Mouse (Mus musculus) CH12.LX (cell line): ENCODE results near the gene Zfp296. TPM values are rescaled to one million over a fixed set of nuclear protein-coding genes. Genes with fewer than 3 reads are reported as not detected.

Experiments
- DNase-seq: peaks from one replicate; pipeline ENCODE4 v3.0.0-alpha.2; 2013; ENCODE audit errors: extremely low read depth
- H3K27ac ChIP-seq: 2 replicates; pipeline ENCODE4 v1.5.1; 2012; ENCODE audit warnings: low read depth, mild to moderate bottlenecking, control low read depth, moderate library complexity; ENCODE audit not compliant: insufficient read depth
- H3K27me3 ChIP-seq: replicated peaks from 2 replicates; pipeline ENCODE3; 2012; ENCODE audit warnings: inconsistent platforms
- H3K36me3 ChIP-seq, 2 experiments: replicated peaks in 1 of 2; 2 replicates each; pipeline versions ENCODE3 to v1.6.1; 2012; ENCODE audit warnings: inconsistent platforms in 1 of 2, low read length in 1 of 2, mild to moderate bottlenecking in 1 of 2, mixed read lengths in 1 of 2, moderate library complexity in 1 of 2; ENCODE audit not compliant: control insufficient read depth in 1 of 2, insufficient read depth in 1 of 2
- H3K4me1 ChIP-seq, 2 experiments: 2 replicates each; pipeline ENCODE4 v1.6.1; 2012; ENCODE audit warnings: inconsistent platforms in 1 of 2, moderate library complexity in 1 of 2; ENCODE audit not compliant: insufficient read depth in 2 of 2, control insufficient read depth in 1 of 2
- H3K4me2 ChIP-seq: 2 replicates; pipeline ENCODE4 v1.6.1; 2012; ENCODE audit warnings: low read depth, mild to moderate bottlenecking, control low read depth; ENCODE audit not compliant: poor library complexity, insufficient read depth, severe bottlenecking
- H3K4me3 ChIP-seq, 3 experiments: fragments of 150-350 bp in 1 of 3; sonication (generic) in 1 of 3; replicated peaks in 1 of 3; 2 replicates each; pipeline versions ENCODE3 to v1.5.1; 2011 to 2012; ENCODE audit warnings: low read depth in 2 of 3, low read length in 2 of 3, mild to moderate bottlenecking in 2 of 3, moderate library complexity in 2 of 3, control low read depth in 1 of 3, improper control_type of control experiment in 1 of 3, inconsistent platforms in 1 of 3, mixed read lengths in 1 of 3; ENCODE audit not compliant: poor library complexity in 1 of 3
- H3K79me2 ChIP-seq: replicated peaks from 2 replicates; pipeline ENCODE4 v1.6.1; 2012; ENCODE audit warnings: mild to moderate bottlenecking, moderate library complexity; ENCODE audit not compliant: control insufficient read depth, poor library complexity, insufficient read depth, severe bottlenecking; ENCODE audit errors: extremely low read depth
- H3K9ac ChIP-seq: 2 replicates; pipeline ENCODE4 v1.6.1; 2012; ENCODE audit warnings: low read depth, mild to moderate bottlenecking, control low read depth, moderate library complexity; ENCODE audit not compliant: insufficient read depth
- H3K9me3 ChIP-seq: replicated peaks from 2 replicates; pipeline ENCODE3; 2012; ENCODE audit warnings: low read length, inconsistent platforms, mixed read lengths
- BHLHE40 ChIP-seq: IDR thresholded peaks from 2 replicates; pipeline ENCODE4 v1.6.1; 2011; ENCODE audit warnings: mild to moderate bottlenecking, low read depth, low read length, improper control_type of control experiment
- CHD1 ChIP-seq: IDR thresholded peaks from 2 replicates; pipeline ENCODE4 v1.6.1; 2012; ENCODE audit warnings: low read depth, low read length, improper control_type of control experiment, inconsistent platforms
- CHD2 ChIP-seq: IDR thresholded peaks from 2 replicates; pipeline ENCODE4 v1.6.1; 2011; ENCODE audit warnings: low read length, improper control_type of control experiment
- CTCF ChIP-seq, 2 experiments: IDR thresholded peaks in 1 of 2; conservative IDR thresholded peaks in 1 of 2; 2 replicates each; pipeline ENCODE4 v1.5.1; 2011 to 2012; ENCODE audit warnings: low read depth in 2 of 2, low read length in 2 of 2, improper control_type of control experiment in 1 of 2, inconsistent platforms in 1 of 2, mild to moderate bottlenecking in 1 of 2, moderate library complexity in 1 of 2
- E2F4 ChIP-seq: IDR thresholded peaks from 2 replicates; pipeline ENCODE4 v1.6.1; 2011; ENCODE audit warnings: low read depth, low read length, improper control_type of control experiment; ENCODE audit not compliant: insufficient replicate concordance
- ELF1 ChIP-seq: IDR thresholded peaks from 2 replicates; pipeline ENCODE4 v1.6.1; 2014; ENCODE audit warnings: low read depth, mild to moderate bottlenecking, inconsistent platforms, low read length, improper control_type of control experiment
- EP300 ChIP-seq: IDR thresholded peaks from 2 replicates; pipeline ENCODE4 v1.6.1; 2011; ENCODE audit warnings: low read length, improper control_type of control experiment
- ETS1 ChIP-seq: conservative IDR thresholded peaks from 2 replicates; pipeline ENCODE4 v1.6.1; 2012; ENCODE audit warnings: low read depth, mild to moderate bottlenecking, inconsistent platforms, low read length, improper control_type of control experiment, moderate library complexity
- GABPA ChIP-seq: IDR thresholded peaks from 2 replicates; pipeline ENCODE4 v1.6.1; 2012; ENCODE audit warnings: low read depth, low read length, improper control_type of control experiment, inconsistent platforms; ENCODE audit not compliant: insufficient replicate concordance
- JUND ChIP-seq: conservative IDR thresholded peaks from 2 replicates; pipeline ENCODE4 v1.6.1; 2011; ENCODE audit warnings: low read depth, low read length, improper control_type of control experiment
- KAT2A ChIP-seq: IDR thresholded peaks from 2 replicates; pipeline ENCODE4 v1.6.1; 2012; ENCODE audit warnings: low read length, improper control_type of control experiment, inconsistent platforms; ENCODE audit not compliant: insufficient replicate concordance
- MAX ChIP-seq: IDR thresholded peaks from 2 replicates; pipeline ENCODE4 v1.6.1; 2011; ENCODE audit warnings: low read length, improper control_type of control experiment
- MAZ ChIP-seq: IDR thresholded peaks from 2 replicates; pipeline ENCODE4 v1.6.1; 2012; ENCODE audit warnings: low read depth, mild to moderate bottlenecking, inconsistent platforms, low read length, improper control_type of control experiment, moderate library complexity
- MEF2A ChIP-seq: IDR thresholded peaks from 2 replicates; pipeline ENCODE4 v1.6.1; 2014; ENCODE audit warnings: low read depth, mild to moderate bottlenecking, inconsistent platforms, low read length, improper control_type of control experiment, borderline replicate concordance
- MXI1 ChIP-seq: IDR thresholded peaks from 2 replicates; pipeline ENCODE4 v1.6.1; 2011; ENCODE audit warnings: mild to moderate bottlenecking, low read depth, low read length, improper control_type of control experiment
- MYC ChIP-seq: IDR thresholded peaks from 2 replicates; pipeline ENCODE4 v1.6.1; 2011; ENCODE audit warnings: low read depth, mild to moderate bottlenecking, improper control_type of control experiment, low read length
- NELFE ChIP-seq: IDR thresholded peaks from 2 replicates; pipeline ENCODE4 v1.6.1; 2011; ENCODE audit warnings: low read depth, low read length, improper control_type of control experiment
- POLR2A ChIP-seq: IDR thresholded peaks from 2 replicates; pipeline ENCODE4 v1.6.1; 2011; ENCODE audit warnings: low read depth, mild to moderate bottlenecking, improper control_type of control experiment, low read length
- POLR2AphosphoS2 ChIP-seq: IDR thresholded peaks from 2 replicates; pipeline ENCODE4 v1.6.1; 2011; ENCODE audit warnings: low read depth, low read length, improper control_type of control experiment
- RAD21 ChIP-seq: IDR thresholded peaks from 2 replicates; pipeline ENCODE4 v1.6.1; 2011; ENCODE audit warnings: low read depth, mild to moderate bottlenecking, low read length, improper control_type of control experiment, moderate library complexity
- SIN3A ChIP-seq: IDR thresholded peaks from 2 replicates; pipeline ENCODE4 v1.6.1; 2012; ENCODE audit warnings: low read length, improper control_type of control experiment, inconsistent platforms
- SMC3 ChIP-seq: IDR thresholded peaks from 2 replicates; pipeline ENCODE4 v1.6.1; 2011; ENCODE audit warnings: low read depth, low read length, improper control_type of control experiment
- TBP ChIP-seq: conservative IDR thresholded peaks from 2 replicates; pipeline ENCODE4 v1.6.1; 2011; ENCODE audit warnings: low read depth, low read length, improper control_type of control experiment
- UBTF ChIP-seq: IDR thresholded peaks from 2 replicates; pipeline ENCODE4 v1.6.1; 2012; ENCODE audit warnings: low read depth, mild to moderate bottlenecking, inconsistent platforms, low read length, improper control_type of control experiment, moderate library complexity
- USF1 ChIP-seq: IDR thresholded peaks from 2 replicates; pipeline ENCODE4 v1.6.1; 2014; ENCODE audit warnings: low read depth, mild to moderate bottlenecking, inconsistent platforms, low read length, improper control_type of control experiment
- ZC3H11A ChIP-seq: IDR thresholded peaks from 2 replicates; pipeline ENCODE4 v1.6.1; 2012; ENCODE audit warnings: low read depth, mild to moderate bottlenecking, inconsistent platforms, low read length, improper control_type of control experiment
- ZKSCAN1 ChIP-seq: IDR thresholded peaks from 2 replicates; pipeline ENCODE4 v1.6.1; 2012; ENCODE audit warnings: low read depth, inconsistent platforms, low read length, improper control_type of control experiment, borderline replicate concordance
- ZNF384 ChIP-seq: IDR thresholded peaks from 2 replicates; pipeline ENCODE4 v1.6.1; 2012; ENCODE audit warnings: low read depth, low read length, improper control_type of control experiment, inconsistent platforms
- dilution Hi-C: fragments of 300-500 bp; cut with MboI; formaldehyde crosslinking; loops from 2 replicates; pipeline ENCODE4 v1.14.3; 2020; ENCODE audit warnings: low sequenced_read_pairs; ENCODE audit not compliant: extremely low pct_unique_long_range_greater_than_20kb, extremely low pct_ligation_motif_present
- in situ Hi-C: fragments of 300-500 bp; cut with MboI; formaldehyde crosslinking; loops from 3 replicates; pipeline ENCODE4 v1.14.3; 2019; ENCODE audit warnings: low sequenced_read_pairs, low pct_ligation_motif_present, low pct_unique_long_range_greater_than_20kb, mixed read lengths
- polyA plus RNA-seq: library from polyadenylated mRNA; unstranded; fragments of >175 nt; gene quantifications from 2 replicates; pipeline ENCODE4 v1.2.1, GENCODE M21; 2012; ENCODE audit warnings: low read depth; ENCODE audit not compliant: insufficient read length
- total RNA-seq, 2 experiments: library from RNA; depleted of rRNA; stranded (reverse); fragments of 300-350 nt in 1 of 2; fragments of >200 nt in 1 of 2; gene quantifications; 2 replicates each; pipeline ENCODE4 v1.2.3; 2012 to 2014

Gene Zfp296
- total and polyA plus RNA-seq, 3 experiments, result 10.7 to 44.0 (median 30.0) TPM

DNA sequence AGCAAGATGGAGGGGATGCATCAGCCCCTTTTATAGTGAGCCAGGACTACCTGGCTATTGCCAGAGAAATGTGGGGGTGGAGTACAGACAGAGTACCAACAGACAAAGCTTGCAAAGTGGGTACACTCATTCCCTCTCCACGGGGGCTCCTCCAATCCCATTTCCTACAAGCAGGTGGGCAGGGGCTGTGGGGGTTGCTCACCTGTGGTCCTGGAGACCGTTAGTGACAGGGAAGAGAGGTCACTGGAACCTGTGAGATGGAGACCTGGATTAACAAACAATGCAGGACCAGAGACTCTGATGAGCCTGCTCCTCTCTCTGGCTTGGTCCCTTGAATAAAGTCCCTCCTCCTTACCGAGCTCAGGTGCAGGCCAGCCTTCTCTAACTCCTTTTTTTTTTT lies 50.6 kb downstream of the Zfp296 start:
- peaks cover 25 to 58% of the 10 kb centered on the region in 2 experiments for H3K36me3 ChIP-seq
- H3K4me2 ChIP-seq, result peak overlapping the region; percentile 45
- no peaks in the 10 kb centered on the region for H3K27me3 ChIP-seq
- in situ Hi-C loops, result no loop called here
- peaks cover 11 to 45% of the 10 kb centered on the region in 2 experiments for H3K4me1 ChIP-seq
- no peak overlapping the region for H3K9ac ChIP-seq
- DNase-seq, result no peak
- peak overlapping the region; percentile 51 to 65 (median 53) for H3K4me3 ChIP-seq
- no peaks in the 10 kb centered on the region for H3K9me3 ChIP-seq
- H3K79me2 ChIP-seq, result peaks cover 5% of the 10 kb centered on the region; the same call in 1 of the 2 replicates
- H3K27ac ChIP-seq, result no peak overlapping the region
- no peak for TF ChIP-seq CHD2
- no peak for TF ChIP-seq MAZ
- no peak for TF ChIP-seq ETS1
- no peak for TF ChIP-seq GABPA
- no peak for TF ChIP-seq USF1
- TF ChIP-seq POLR2A, result no peak
- TF ChIP-seq POLR2AphosphoS2, result no peak
- TF ChIP-seq E2F4, result no peak
- no peak for TF ChIP-seq CHD1
- TF ChIP-seq NELFE, result no peak
- no peak for TF ChIP-seq RAD21
- TF ChIP-seq TBP, result no peak
- TF ChIP-seq UBTF, result no peak
- TF ChIP-seq ZC3H11A, result no peak
- no peak for TF ChIP-seq ZKSCAN1
- TF ChIP-seq BHLHE40, result no peak
- TF ChIP-seq MXI1, result no peak
- no peak for TF ChIP-seq MEF2A
- no peak for TF ChIP-seq MYC
- dilution Hi-C loops, result no loop called here

DNA sequence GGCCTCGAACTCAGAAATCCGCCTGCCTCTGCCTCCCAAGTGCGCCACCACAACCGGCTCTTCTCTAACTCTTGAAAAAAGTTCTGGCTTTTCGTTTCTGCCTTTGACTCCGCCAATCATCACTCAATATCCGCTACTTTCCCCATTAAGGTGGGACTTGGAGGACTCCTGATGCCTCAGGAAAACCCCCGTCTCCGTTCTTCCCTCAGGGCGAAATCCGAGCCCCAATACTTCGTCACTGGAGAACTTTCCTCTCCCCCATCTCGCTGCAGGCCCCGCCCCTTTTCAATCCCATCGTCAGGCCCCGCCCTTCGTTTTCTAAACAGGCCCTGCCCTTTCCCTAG lies 51.1 kb downstream of the Zfp296 start:
- DNase-seq, result no peak
- Histone ChIP-seq H3K9me3 (no peaks in the 10 kb centered on the region), H3K27me3 (no peaks in the 10 kb centered on the region), H3K27ac (no peak overlapping the region), H3K79me2 (peaks cover 5% of the 10 kb centered on the region; the same call in 1 of the 2 replicates), H3K4me2 (peak overlapping the region; percentile 45), H3K9ac (no peak overlapping the region), H3K4me3 (peak overlapping the region; percentile 51 to 65 (median 53)), H3K36me3 (peaks cover 27 to 58% of the 10 kb centered on the region in 2 experiments), H3K4me1 (peaks cover 11 to 45% of the 10 kb centered on the region in 2 experiments)
- dilution Hi-C loops, result no loop called here
- TF ChIP-seq MYC (no peak), ELF1 (no peak), SMC3 (no peak), SIN3A (no peak), CTCF (conservative IDR thresholded peaks at IDR 0.05 in 1 of 2, IDR thresholded peaks at IDR 0.05 in 1 of 2; ENCODE audit: low read depth in 2 of 2, low read length in 2 of 2) (no peak), MAX (no peak), ZC3H11A (no peak), KAT2A (no peak), CHD2 (no peak), JUND (no peak), EP300 (no peak), ZNF384 (no peak)
- in situ Hi-C loops, result no loop called here
